Mouse (Mus musculus) lung, postnatal 0 days (tissue): ENCODE data around the gene Fcer1g.
A peak's percentile ranks its signal among the peaks of the same experiment; 100 is the strongest.

ENCODE experiments used
- CTCF ChIP-seq: IDR thresholded peaks from 2 replicates; pipeline ENCODE4 v1.5.1; 2016; ENCODE audit warnings: antibody characterized with exemption, mild to moderate bottlenecking
- EP300 ChIP-seq: IDR thresholded peaks from 2 replicates; pipeline ENCODE4 v1.6.1; 2016; ENCODE audit warnings: antibody characterized with exemption, mild to moderate bottlenecking, control low read depth

DNA sequence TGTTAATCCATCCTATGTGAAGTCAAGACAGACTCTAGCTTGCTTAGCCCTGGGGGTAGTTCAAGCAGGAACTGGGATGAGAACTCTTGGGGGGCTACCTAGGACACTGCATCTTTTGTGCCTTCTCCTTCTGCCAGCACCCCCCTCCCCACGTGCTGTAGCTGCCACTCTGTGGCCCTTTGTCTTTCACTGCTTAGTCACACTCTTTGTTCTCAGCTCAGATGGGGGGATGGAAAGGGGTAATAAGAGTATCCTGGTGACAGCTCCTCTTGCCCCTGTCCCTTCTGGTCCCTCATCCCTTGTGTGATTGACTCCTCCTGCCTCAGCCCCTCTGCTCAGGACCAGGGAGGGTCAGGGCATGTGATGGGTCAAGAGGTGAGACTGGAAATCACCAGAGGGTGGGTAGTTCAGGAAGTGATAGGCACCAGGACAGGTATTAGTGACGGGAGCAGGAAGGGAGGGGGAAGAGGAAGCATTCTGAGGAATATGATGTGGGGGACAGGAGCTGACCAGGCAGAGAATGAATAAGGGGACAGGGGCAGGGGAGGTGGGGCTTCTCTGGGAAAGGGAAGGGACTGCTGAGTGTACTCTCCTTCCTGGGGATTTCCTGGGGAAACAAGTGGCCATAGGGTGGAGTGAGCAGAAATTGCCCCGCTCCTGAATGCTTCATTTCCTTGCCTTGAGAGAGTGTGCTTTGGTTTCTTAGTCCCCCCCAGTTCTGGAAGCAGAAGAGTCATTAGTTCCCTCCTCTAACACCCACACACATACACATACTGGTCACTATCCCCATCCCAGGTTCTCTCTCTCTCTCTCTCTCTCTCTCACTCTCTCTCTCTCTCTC lies 14.4 kb upstream of the Fcer1g start:
- no peak for TF ChIP-seq CTCF
- TF ChIP-seq EP300, result peak; percentile 51
